Mouse (Mus musculus) bone marrow macrophage, adult 2 months (primary cell): ENCODE data around the gene Vps37c.

Experiments used
- CTCF ChIP-seq: IDR thresholded peaks from 2 replicates; pipeline ENCODE4 v1.5.1; 2012; ENCODE audit warnings: low read depth, mild to moderate bottlenecking, low read length, moderate library complexity
- POLR2A ChIP-seq: IDR thresholded peaks from 2 replicates; pipeline ENCODE4 v1.6.1; 2012; ENCODE audit warnings: mild to moderate bottlenecking, low read depth, low read length, borderline replicate concordance

- TF ChIP-seq CTCF (no peak), POLR2A (no peak)
Measured at GRCm38 (mm10) chr19:10721064-10721463, 32.5 kb downstream of the Vps37c start.
